Mouse (Mus musculus) bone marrow, adult 2 months (tissue): ENCODE measurements at regions not wholly inside any gene's neighbourhood (a gene's known extent, or its start where the extent isn't known, plus 50 kb on each side); places are given as distances from the start of the nearest gene placed in this dataset.

Source experiments
- CTCF ChIP-seq: fragments of 200-500 bp; IDR thresholded peaks from 2 replicates; pipeline ENCODE4 v1.5.1; 2011; ENCODE audit warnings: low read length, control low read depth; ENCODE audit not compliant: control insufficient read depth, insufficient read depth
- POLR2A ChIP-seq: fragments of 200-500 bp; IDR thresholded peaks from 2 replicates; pipeline ENCODE4 v1.6.1; 2011; ENCODE audit warnings: low read depth, mild to moderate bottlenecking, control low read depth, low read length, borderline replicate concordance; ENCODE audit not compliant: control insufficient read depth

DNA sequence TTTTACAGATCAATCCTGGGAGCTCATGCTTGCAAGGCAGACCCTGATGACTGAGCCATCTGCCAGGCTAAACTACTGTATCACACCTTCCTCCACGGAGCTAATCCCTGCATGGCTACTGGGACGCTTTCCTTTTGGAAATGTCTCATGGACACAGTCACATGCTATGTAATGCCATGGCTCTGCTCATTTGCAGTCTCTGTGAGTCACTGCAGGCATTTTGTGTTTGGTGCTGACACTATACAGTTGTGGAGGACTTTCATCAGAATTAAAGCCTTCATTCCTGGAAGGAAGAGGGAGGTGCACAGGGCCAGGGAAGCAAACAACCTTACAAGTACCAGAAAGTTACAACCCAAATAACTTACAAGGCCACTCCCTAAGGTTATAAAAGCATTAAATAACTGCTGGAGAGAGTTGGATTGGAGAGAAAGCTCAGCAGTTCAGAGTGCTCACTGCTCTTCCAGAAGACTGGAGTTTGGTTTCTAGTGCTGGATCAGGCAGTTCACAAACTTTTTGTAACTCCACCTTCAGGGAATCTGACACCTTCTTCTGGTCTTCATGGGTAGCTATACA lies 544.3 kb upstream of the Hs6st1 start:
- TF ChIP-seq POLR2A, result no peak
- TF ChIP-seq CTCF, result no peak
